Mouse (Mus musculus) T-helper 2 cell (primary cell): Measurements from ENCODE around the gene Kbtbd13.

Experiments used
- in situ Hi-C: fragments of 300-600 bp; cut with MboI, MseI; formaldehyde crosslinking; loops from one replicate; pipeline ENCODE4 v1.15.1; 2025; ENCODE audit warnings: high pct_unique_total_duplicates

Kbtbd13 gene

DNA sequence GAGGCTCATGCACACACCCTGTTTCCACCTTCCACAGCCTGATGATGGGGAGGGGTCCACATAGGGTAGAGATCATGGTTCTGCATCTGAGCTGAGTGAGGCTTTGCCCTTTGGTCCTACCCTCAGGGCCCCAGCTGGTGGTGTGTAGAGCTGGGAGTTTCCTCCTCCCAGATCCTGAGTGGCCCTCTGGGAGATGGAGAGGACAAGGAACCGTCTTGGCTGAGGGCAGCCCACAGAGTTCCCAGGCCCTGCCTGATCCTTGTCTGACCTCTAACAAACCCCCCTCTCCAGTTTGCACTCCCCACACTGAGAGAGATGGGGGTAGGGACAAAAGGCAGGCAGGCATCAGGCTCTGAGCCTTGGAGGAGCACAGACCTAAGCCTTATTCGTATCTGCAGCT lies 2.9 kb upstream of the Kbtbd13 start:
- in situ Hi-C loops = no loop called here

GRCm38 (mm10) chr9:65393606-65394005 lies 2.2 kb upstream of the Kbtbd13 start:
- in situ Hi-C loops = no loop called here

GRCm38 (mm10) chr9:65392638-65393364 lies 1.3 kb upstream of the Kbtbd13 start:
- in situ Hi-C loops = no loop called here

GRCm38 (mm10) chr9:65390752-65391612 lies 470 bp downstream of the Kbtbd13 start:
- in situ Hi-C loops = no loop called here

- in situ Hi-C loops = no loop called here
Measured at GRCm38 (mm10) chr9:65386373-65387140, 4.9 kb downstream of the Kbtbd13 start.

GRCm38 (mm10) chr9:65384276-65384675 lies 7.2 kb downstream of the Kbtbd13 start:
- in situ Hi-C loops = no loop called here

DNA sequence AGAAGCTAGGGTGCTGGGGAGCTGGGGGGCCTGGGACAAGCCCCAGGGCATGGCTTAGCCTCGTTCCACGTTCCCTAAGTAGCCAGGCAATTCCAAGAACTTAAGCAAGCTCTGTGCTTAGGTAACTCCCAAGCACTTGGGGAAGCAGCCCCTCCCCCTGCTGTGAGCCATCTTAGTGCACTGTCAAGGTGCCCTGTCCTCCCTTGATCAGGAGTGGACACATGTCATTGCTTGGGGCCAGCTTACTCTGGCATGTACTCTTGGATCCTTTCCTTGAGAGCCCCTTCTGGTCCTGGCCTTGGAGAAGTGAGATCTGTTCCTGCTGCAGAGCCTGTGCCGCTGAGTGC lies 8.7 kb downstream of the Kbtbd13 start:
- in situ Hi-C loops = no loop called here

DNA sequence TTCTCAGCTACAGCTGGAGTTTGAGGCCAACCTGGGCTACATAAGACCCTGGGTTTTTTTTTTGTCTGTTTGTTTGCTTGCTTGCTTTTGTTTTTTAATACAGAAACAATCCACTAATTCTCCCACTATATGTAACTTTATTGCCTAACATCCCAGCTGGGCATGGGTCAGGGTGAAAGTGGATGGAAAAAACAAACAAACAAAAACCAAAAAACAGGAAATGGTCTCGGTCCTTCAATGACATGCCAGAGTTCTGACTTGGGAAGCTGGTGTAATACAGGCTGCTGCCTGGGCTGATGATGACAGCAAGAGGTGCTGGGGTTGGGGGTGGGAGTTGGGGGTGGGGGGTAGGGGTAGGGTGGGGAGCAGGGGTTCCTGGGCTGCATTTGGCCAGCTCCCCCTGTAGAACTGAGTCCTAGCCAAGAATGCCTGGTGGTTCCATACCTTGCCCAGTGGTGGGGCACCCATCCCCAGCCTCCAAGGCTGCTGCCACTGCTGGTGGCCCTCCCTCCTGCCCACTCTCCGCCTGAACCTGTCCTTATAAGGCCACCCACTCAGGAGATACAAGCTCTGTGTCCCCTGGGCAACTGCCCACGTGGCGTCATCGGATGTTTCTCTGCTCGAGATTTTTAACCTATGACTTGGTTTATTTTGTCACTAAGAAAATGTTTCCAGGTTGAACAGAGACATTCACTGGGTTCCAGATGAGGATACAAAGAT lies 9.3 kb downstream of the Kbtbd13 start:
- in situ Hi-C loops = no loop called here

DNA sequence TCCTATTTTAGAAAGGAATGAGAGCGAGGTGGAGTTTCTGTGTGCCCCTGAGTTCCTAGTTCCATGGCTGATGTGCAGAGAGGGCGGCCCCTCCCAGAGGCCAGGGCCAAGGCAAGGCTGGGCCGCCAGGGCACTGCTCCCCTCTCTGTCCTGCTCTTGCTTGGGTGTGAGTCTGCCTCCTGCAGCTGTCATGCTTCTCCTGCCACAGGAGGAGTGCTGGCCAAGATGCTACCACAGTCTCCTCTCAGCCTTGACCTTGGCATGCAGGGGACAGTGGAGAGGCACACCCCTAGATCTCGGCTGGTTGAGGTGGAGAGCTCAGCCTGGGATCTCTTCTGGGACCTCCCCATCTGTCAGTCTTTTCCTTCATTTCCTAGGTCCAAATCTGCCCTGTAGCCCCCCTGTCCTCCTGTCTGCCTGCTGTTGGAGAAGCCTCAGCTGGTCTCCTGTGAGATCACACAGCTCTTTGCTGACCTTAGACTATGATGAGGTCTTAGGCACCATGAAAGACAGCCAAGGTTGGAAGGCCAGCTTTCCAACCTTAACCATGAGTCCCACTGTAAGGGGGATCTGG lies 10.3 kb downstream of the Kbtbd13 start:
- in situ Hi-C loops = no loop called here

- in situ Hi-C loops = no loop called here
Measured at GRCm38 (mm10) chr9:65375163-65375934, 16.1 kb downstream of the Kbtbd13 start.

DNA sequence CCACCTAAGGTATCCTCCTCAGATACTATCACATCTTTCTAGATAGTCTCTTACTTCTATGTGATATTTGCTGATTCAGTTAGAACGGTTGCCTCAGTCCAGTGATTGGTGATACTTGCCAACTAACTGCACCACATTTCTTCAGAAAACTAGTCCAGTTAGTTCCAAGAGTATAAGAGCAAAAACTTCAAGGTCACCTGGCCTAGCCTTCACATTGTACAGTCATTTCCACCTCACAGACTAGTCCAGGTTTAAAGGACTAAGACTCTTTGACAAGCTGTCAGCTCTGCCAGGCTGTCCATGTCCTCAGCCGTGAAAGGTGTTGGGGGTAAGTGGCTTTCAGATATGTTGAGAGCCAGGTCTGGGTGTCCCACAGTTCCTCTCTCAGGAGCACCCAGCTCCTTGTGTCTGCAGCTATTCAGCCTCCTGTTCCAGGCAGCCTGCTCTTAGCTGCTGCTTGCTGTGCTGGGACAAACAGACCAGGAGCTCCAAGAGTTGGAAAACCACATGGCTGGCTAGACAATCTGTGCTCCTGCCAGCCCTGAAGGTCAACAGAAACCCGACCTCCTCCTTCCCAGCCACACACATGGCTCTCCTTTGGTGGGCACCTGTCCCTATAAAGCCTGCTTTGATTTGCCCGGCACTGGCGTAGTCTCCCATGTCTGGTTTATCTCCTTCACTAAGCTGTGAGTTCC lies 16.8 kb downstream of the Kbtbd13 start:
- in situ Hi-C loops = no loop called here

DNA sequence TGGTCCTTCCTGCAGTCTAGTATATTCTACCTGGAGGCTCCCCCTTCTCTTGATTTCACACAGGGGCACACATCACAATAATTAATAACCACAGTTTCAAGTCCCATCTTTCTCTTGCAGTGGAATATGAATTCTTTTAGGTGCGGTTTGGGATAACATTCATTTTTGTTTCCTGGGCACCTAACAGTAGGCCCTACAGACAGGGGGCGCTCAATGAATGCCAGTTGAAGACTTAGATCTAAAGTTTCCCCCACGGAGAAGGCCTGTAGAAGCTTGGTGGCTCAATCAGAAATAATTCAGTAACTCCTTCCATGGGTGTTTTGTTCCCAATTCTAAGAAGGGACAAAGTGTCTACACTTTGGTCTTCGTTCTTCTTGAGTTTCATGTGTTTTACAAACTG lies 19.0 kb downstream of the Kbtbd13 start:
- in situ Hi-C loops = no loop called here

DNA sequence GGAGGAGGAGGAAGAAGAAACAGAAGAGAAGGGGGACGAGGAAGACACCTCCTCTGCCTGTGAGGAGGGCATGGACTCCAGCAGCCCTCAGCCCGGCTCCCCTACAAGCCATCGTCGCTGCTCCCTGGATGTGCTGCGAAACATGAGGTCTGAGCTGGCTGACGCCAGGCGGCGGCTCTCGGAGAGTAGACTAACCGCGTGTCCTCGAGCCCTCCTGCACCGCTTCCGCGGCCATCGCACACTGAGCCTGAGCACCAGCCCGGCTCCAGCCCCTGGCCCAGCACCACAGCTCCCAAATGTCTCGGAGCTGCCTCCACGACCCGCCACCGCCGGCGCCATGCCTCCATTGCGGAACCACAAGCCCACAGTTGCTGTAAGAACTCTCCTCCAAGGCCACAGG lies 19.7 kb downstream of the Kbtbd13 start:
- in situ Hi-C loops = no loop called here

GRCm38 (mm10) chr9:65365721-65366120 lies 25.7 kb downstream of the Kbtbd13 start:
- in situ Hi-C loops = no loop called here

- in situ Hi-C loops = no loop called here
Measured at GRCm38 (mm10) chr9:65363684-65364083, 27.8 kb downstream of the Kbtbd13 start.

DNA sequence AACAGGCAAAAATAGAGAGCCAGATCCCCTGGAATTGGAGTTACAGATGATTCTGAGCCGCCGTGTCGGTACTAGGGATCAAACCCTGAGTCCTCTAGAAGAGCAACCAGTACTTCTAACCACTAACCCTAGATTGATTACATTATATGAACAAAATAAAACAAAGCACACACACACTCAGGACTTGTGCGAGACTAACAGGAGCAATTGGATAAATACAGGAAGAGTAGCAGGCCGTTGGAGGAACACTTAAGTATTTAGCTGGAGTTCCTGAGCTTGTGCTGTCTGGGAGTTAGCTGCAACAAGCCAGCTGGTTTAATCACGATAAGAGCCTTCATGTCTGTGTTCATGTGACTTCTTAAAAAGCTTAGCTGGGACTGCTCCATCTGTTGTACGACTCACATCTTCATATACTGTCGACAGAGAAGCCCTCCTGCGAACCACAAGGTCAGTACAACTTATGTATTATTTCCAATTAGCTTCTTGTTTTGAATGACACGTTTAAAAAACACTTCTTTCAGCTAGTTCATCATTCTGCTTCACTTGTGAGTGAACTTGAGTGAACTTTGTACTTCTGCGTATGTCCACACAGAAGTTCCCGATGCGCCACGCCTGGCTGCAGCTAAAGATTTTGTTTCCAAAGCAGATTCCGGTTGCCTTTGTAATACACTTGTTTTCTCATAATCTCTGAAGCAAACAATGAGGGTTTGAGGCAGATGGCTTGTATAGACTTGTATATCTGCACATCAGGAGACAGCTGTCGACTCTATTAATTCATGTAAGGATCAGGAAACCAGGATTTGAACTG lies 30.6 kb downstream of the Kbtbd13 start, which contains the start of gene Ubap1l:
Gene Ubap1l, plus strand, starts transcription at position 401 of the 808 bp plus-strand sequence.
- in situ Hi-C loops = no loop called here

GRCm38 (mm10) chr9:65358956-65359480 lies 32.4 kb downstream of the Kbtbd13 start:
- in situ Hi-C loops = no loop called here

DNA sequence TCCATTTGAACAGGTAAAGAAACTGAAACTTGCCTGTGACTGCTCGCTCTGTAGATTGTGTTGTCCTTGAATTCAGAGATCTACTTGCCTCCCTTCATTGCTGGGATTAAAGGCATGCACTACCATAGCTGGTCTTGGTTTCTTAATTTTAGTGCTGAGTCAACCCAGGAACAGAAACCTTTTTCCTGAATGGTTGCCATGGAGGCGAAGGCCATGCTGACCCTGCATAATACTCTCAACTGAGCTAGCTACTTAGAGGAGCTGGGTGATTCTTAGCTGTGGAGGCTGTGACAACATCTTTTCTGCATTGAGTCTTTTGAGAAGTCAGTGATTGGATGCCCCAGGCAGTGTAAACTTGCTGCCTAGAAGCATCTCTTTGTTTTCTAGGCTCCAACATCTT lies 34.5 kb downstream of the Kbtbd13 start:
- in situ Hi-C loops = no loop called here

DNA sequence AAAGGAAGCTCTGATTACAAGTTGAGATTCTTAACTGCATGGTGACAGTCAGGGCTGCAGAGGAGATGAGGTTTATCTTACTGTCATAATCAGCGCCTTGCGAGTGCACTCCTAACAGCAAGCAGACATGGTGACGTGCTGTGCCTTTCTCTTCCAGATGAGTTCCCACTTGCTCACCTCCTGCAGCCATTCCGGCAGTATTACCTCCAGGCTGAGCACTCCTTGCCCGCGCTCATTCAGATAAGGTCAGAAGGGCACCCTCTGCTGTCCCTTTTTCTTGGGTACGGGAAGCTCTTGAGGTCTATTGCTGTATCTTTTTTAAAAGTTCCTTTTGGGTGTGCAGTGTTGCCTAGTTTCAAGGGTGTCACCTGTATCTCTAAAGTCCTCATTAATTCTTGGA lies 34.9 kb downstream of the Kbtbd13 start:
- in situ Hi-C loops = no loop called here
